Mouse (Mus musculus): Measurements from ENCODE around the gene Il13.

DNA sequence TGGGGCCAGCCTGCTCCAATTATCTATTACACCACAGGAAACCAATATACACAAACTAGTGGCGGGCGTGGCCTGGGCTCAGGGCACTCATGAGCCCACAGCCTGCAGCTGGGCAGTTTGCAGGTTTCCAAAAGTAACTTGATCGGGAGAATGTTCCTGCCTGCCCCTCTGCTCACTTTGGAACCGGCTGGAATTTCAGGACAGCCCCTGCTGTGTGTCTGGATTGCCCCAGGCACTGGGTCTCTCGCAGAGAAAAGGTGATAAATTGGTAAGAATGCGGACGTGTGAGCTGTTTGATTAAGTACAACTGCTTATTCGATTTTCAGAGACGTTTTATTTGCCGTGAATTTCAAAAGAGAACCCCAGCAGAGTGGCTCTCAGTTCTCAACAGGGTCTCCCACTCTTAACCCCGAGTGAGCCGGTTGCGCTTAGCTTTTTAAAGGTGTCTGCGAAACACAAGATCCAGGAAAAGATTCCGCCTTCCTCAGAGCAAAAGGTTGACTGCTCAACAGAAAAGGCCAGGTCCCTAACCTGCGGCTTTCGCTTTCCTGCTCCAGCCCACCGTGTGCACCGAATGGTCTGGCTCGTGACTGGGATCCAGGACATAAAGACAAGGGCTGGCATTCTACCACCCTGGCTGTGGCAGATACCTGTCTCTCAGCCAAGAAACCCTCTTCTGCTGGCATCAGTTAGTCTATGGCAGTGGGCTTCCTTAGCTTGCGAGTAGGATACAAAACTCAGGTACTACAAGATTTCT, 2.7 kb upstream of the Il13 start:
- no peak for TF ChIP-seq NANOG (IDR thresholded peaks at IDR 0.05; ENCODE audit: borderline replicate concordance, low read length)
- TF ChIP-seq CTCF (conservative IDR thresholded peaks at IDR 0.05; ENCODE audit: low read length), result no peak
- no peak for TF ChIP-seq POU5F1 (IDR thresholded peaks at IDR 0.05; ENCODE audit: borderline replicate concordance, low read length)

Measured in E14TG2a.4 (cell line).